Mouse (Mus musculus) stomach, embryonic 15.5 days (tissue): Measurements from ENCODE around the gene Siae. TPM values are rescaled to one million over a fixed set of nuclear protein-coding genes. Genes with fewer than 3 reads are reported as not detected.

Source experiments
- ATAC-seq: fragments of 200-750 bp; cut with Nextera tagmentation; 2 replicates; pipeline ENCODE4 v1.8.0; 2017; ENCODE audit warnings: low read depth, moderate number of reproducible peaks, moderate TSS enrichment; ENCODE audit not compliant: insufficient read depth, low FRiP score
- H3K27ac ChIP-seq: fragments of 300-500 bp; sonication (generic); 2 replicates; pipeline ENCODE4 v1.5.1; 2015; ENCODE audit warnings: mild to moderate bottlenecking, inconsistent platforms
- H3K27me3 ChIP-seq: fragments of 300-500 bp; sonication (generic); replicated peaks from 2 replicates; pipeline ENCODE4 v1.6.1; 2015; ENCODE audit warnings: inconsistent platforms
- H3K36me3 ChIP-seq: fragments of 300-500 bp; sonication (generic); 2 replicates; pipeline ENCODE4 v1.6.1; 2015; ENCODE audit warnings: inconsistent platforms
- H3K4me1 ChIP-seq: fragments of 300-500 bp; sonication (generic); 2 replicates; pipeline ENCODE4 v1.6.1; 2015; ENCODE audit warnings: inconsistent platforms
- H3K4me2 ChIP-seq: fragments of 300-500 bp; sonication (generic); 2 replicates; pipeline ENCODE4 v1.6.1; 2015; ENCODE audit warnings: mild to moderate bottlenecking, inconsistent platforms
- H3K4me3 ChIP-seq: fragments of 300-500 bp; sonication (generic); replicated peaks from 2 replicates; pipeline ENCODE4 v1.5.1; 2015; ENCODE audit warnings: inconsistent platforms
- H3K9ac ChIP-seq: fragments of 300-500 bp; sonication (generic); 2 replicates; pipeline ENCODE4 v1.6.1; 2015; ENCODE audit warnings: inconsistent platforms
- H3K9me3 ChIP-seq: fragments of 300-500 bp; sonication (generic); 2 replicates; pipeline ENCODE4 v1.6.1; 2016; ENCODE audit warnings: inconsistent platforms
- WGBS: fragments of 180-500 bp; shearing (Covaris S2); methylation state at CpG from one replicate; pipeline ENCODE4 v1.1.7; 2015; 5-methylcytosine and 5-hydroxymethylcytosine counted together
- polyA plus RNA-seq: library from polyadenylated mRNA; unstranded; fragments of >200 nt; fragmentation: Nextera tagmentation; extraction: Ambion mirVana; gene quantifications from 2 replicates; pipeline ENCODE4 v1.2.1, GENCODE M21; 2015

Siae gene
- polyA plus RNA-seq, 1 experiment from 2014 or later, result 11.1 TPM

GRCm38 (mm10) chr9:37669115-37669514 is 113.6 kb downstream of the Siae start, which contains the start of gene Panx3:
Gene Panx3, minus strand, starts transcription at chr9:37669235.
- no peak for ATAC-seq
- no peaks in the 10 kb centered on the region for H3K4me1 ChIP-seq
- no peak within 1 kb of the TSS for H3K27ac ChIP-seq
- no peak within 1 kb of the TSS for H3K4me2 ChIP-seq
- H3K9ac ChIP-seq, result no peak within 1 kb of the TSS
- H3K36me3 ChIP-seq, result no peaks in the 10 kb centered on the region
- no peak within 1 kb of the TSS for H3K4me3 ChIP-seq
- no peaks in the 10 kb centered on the region for H3K9me3 ChIP-seq
- WGBS, result 61% methylated on average over 6 of the region's 6 CpGs
- no peaks in the 10 kb centered on the region for H3K27me3 ChIP-seq

GRCm38 (mm10) chr9:37669678-37670077 is 114.2 kb downstream of the Siae start:
- H3K4me1 ChIP-seq, result no peaks in the 10 kb centered on the region
- WGBS, result 48% methylated on average over 4 of the region's 4 CpGs

GRCm38 (mm10) chr9:37670261-37670660 is 114.8 kb downstream of the Siae start:
- Histone ChIP-seq H3K9ac (no peak overlapping the region), H3K36me3 (no peaks in the 10 kb centered on the region), H3K9me3 (no peaks in the 10 kb centered on the region), H3K27ac (no peak overlapping the region), H3K4me2 (no peak overlapping the region), H3K4me3 (no peak overlapping the region), H3K4me1 (no peaks in the 10 kb centered on the region), H3K27me3 (no peaks in the 10 kb centered on the region)
- ATAC-seq, result no peak
- 77% methylated on average over 3 of the region's 3 CpGs for WGBS

More at GRCm38 (mm10) chr9:37669678-37670077, 114.2 kb downstream of the Siae start:
- Histone ChIP-seq H3K36me3 (no peaks in the 10 kb centered on the region), H3K27ac (no peak overlapping the region), H3K4me3 (no peak overlapping the region), H3K9ac (no peak overlapping the region), H3K9me3 (no peaks in the 10 kb centered on the region), H3K27me3 (no peaks in the 10 kb centered on the region), H3K4me2 (no peak overlapping the region)
- ATAC-seq, result no peak

GRCm38 (mm10) chr9:37675287-37675686 is 119.8 kb downstream of the Siae start:
- Histone ChIP-seq H3K27ac (no peak overlapping the region), H3K36me3 (no peaks in the 10 kb centered on the region), H3K4me3 (no peak overlapping the region), H3K9me3 (no peaks in the 10 kb centered on the region), H3K9ac (no peak overlapping the region), H3K4me1 (no peaks in the 10 kb centered on the region), H3K4me2 (no peak overlapping the region), H3K27me3 (no peaks in the 10 kb centered on the region)
- 67% methylated on average over 4 of the region's 4 CpGs for WGBS
- ATAC-seq, result no peak

GRCm38 (mm10) chr9:37681123-37681522 is 125.6 kb downstream of the Siae start:
- H3K4me3 ChIP-seq, result no peak overlapping the region
- H3K27me3 ChIP-seq, result no peaks in the 10 kb centered on the region
- ATAC-seq, result no peak
- no peaks in the 10 kb centered on the region for H3K36me3 ChIP-seq
- H3K4me1 ChIP-seq, result no peaks in the 10 kb centered on the region
- H3K9ac ChIP-seq, result no peak overlapping the region
- H3K27ac ChIP-seq, result no peak overlapping the region
- 95% methylated on average over 1 of the region's 1 CpGs for WGBS
- H3K9me3 ChIP-seq, result no peaks in the 10 kb centered on the region
- no peak overlapping the region for H3K4me2 ChIP-seq

- Histone ChIP-seq H3K4me3 (no peak overlapping the region), H3K9ac (no peak overlapping the region), H3K4me2 (no peak overlapping the region), H3K4me1 (no peaks in the 10 kb centered on the region), H3K27me3 (no peaks in the 10 kb centered on the region), H3K36me3 (no peaks in the 10 kb centered on the region), H3K9me3 (no peaks in the 10 kb centered on the region), H3K27ac (no peak overlapping the region)
- WGBS, result 70% methylated on average over 3 of the region's 3 CpGs
- ATAC-seq, result no peak
Measured at GRCm38 (mm10) chr9:37687288-37687940, 131.9 kb downstream of the Siae start.

- Histone ChIP-seq H3K36me3 (no peaks in the 10 kb centered on the region), H3K27me3 (no peaks in the 10 kb centered on the region), H3K4me1 (no peaks in the 10 kb centered on the region), H3K4me2 (no peak overlapping the region), H3K9ac (no peak overlapping the region), H3K4me3 (no peak overlapping the region), H3K9me3 (no peaks in the 10 kb centered on the region), H3K27ac (no peak overlapping the region)
- no peak for ATAC-seq
- 40% methylated on average over 3 of the region's 3 CpGs for WGBS
Measured at GRCm38 (mm10) chr9:37687941-37688303, 132.4 kb downstream of the Siae start.

GRCm38 (mm10) chr9:37689970-37690686 is 134.6 kb downstream of the Siae start:
- H3K4me3 ChIP-seq, result no peak overlapping the region
- no peak overlapping the region for H3K27ac ChIP-seq
- no peaks in the 10 kb centered on the region for H3K4me1 ChIP-seq
- H3K36me3 ChIP-seq, result no peaks in the 10 kb centered on the region
- 58% methylated on average over 5 of the region's 5 CpGs for WGBS
- no peak overlapping the region for H3K9ac ChIP-seq
- no peak overlapping the region for H3K4me2 ChIP-seq
- H3K27me3 ChIP-seq, result no peaks in the 10 kb centered on the region
- no peaks in the 10 kb centered on the region for H3K9me3 ChIP-seq
- ATAC-seq, result no peak

Other genes starting within 250 kb of the Siae start
- 6.3 and 6.8 TPM in 2 replicates for gene Ccdc15, start 207.3 kb upstream of the Siae start, polyA plus RNA-seq
- gene Hepacam, start 188.3 kb upstream of the Siae start, polyA plus RNA-seq, result 0.06 and 0.14 TPM in 2 replicates
- gene Robo4, start 153.8 kb upstream of the Siae start, polyA plus RNA-seq, result 9.9 and 11.3 TPM in 2 replicates
- 0.08 and 0.15 TPM in 2 replicates for gene Robo3, start 122.5 kb upstream of the Siae start, polyA plus RNA-seq
- gene Msantd2, start 66.4 kb upstream of the Siae start, polyA plus RNA-seq, result 24.8 and 25.0 TPM in 2 replicates
- 55.3 and 56.1 TPM in 2 replicates for gene Esam, start 27.6 kb upstream of the Siae start, polyA plus RNA-seq
- gene Vsig2, start 16.4 kb upstream of the Siae start, polyA plus RNA-seq, result 47.6 and 57.6 TPM in 2 replicates
- 6.6 and 6.9 TPM in 2 replicates for gene Nrgn, start 2.8 kb upstream of the Siae start, polyA plus RNA-seq
- 4.1 and 6.0 TPM in 2 replicates for gene Spa17, start 58.0 kb downstream of the Siae start, polyA plus RNA-seq
- gene Tbrg1, start 101.6 kb downstream of the Siae start, polyA plus RNA-seq, result 139 and 152 TPM in 2 replicates
- not detected in 2 replicates for gene Panx3, start 113.5 kb downstream of the Siae start, polyA plus RNA-seq
- not detected in 2 replicates for gene Olfr160, start 160.6 kb downstream of the Siae start, polyA plus RNA-seq
- gene Olfr874, start 189.4 kb downstream of the Siae start, polyA plus RNA-seq, result not detected in 2 replicates
- gene Olfr875, start 216.2 kb downstream of the Siae start, polyA plus RNA-seq, result not detected in 2 replicates
- not detected in 2 replicates for gene Olfr876, start 247.3 kb downstream of the Siae start, polyA plus RNA-seq